Mouse (Mus musculus): Measurements from ENCODE around the gene Arsb.

DNA sequence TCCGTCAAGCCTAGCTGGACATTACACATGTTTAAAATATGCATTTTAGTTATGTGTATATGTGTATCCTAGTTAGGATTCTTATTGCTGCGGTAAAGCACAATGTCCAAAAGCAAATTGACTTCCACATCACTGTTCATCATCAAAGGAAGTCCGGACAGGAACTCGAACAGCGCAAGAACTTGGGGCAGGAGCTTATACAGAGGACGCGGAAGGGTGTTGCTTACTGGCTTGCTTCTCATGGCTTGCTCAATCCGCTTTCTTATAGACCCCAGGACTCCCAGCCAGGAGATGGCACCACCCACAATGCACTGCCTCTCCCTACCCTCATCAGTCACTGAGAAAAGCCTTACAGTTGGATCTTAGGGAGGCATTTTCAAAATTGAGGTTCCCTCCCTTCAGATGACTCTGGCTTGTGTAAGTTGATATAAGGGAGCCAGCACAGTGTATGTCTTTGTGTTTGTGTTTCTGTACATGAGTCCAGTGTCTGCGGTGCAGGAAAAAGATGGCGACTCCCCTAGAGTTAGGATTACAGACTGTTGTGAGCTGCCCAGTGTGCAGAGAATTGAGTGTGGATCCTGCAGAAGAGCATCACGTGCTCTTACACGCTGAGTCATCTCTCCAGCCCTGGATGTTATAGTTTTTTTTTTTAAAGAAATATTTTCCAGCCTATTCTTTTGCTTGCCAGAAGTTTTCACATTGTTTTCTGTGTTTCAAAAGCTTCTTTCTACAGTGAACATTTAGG lies 66.2 kb downstream of the Arsb start:
- TF ChIP-seq TCF12 (IDR thresholded peaks at IDR 0.05; ENCODE audit: insufficient read depth, poor library complexity, severe bottlenecking): no peak
- no peak for TF ChIP-seq E2F4 (IDR thresholded peaks at IDR 0.05; ENCODE audit: insufficient read depth)
- no peak for TF ChIP-seq CEBPB (IDR thresholded peaks at IDR 0.05; ENCODE audit: insufficient read depth, poor library complexity, severe bottlenecking)
- no peak for TF ChIP-seq MYOD1 (IDR thresholded peaks at IDR 0.05; ENCODE audit: control insufficient read depth in 1 of 3, insufficient read length in 2 of 3, low read depth in 2 of 3)
- TF ChIP-seq POLR2A (IDR thresholded peaks at IDR 0.05; ENCODE audit: insufficient read length, low read depth): no peak
- no peak for TF ChIP-seq MAX (IDR thresholded peaks at IDR 0.05; ENCODE audit: low read depth)
- TF ChIP-seq MYOG (IDR thresholded peaks at IDR 0.05; ENCODE audit: control insufficient read depth in 1 of 3, insufficient read depth in 1 of 3, insufficient read length in 2 of 3, low read depth in 2 of 3): no peak

All from myocyte (in vitro differentiated cells).